Mouse (Mus musculus): Measurements from ENCODE around the gene Vmn1r65. TPM values are rescaled to one million over a fixed set of nuclear protein-coding genes. Genes with fewer than 3 reads are reported as not detected.
"Not testable (repeated sequence)": the region's sequence is repeated elsewhere in the genome, so short reads cannot be mapped to it uniquely, and the experiment has no call there.

The Vmn1r65 gene
- polyA plus RNA-seq (2014; fragmentation: Nextera tagmentation; extraction: Ambion mirVana) = not detected in 2 replicates

GRCm38 (mm10) chr7:6010910-6011309 lies at the start of gene Vmn1r65:
Gene Vmn1r65, minus strand, starts transcription at chr7:6011010.
- Histone ChIP-seq H3K36me3 (ENCODE audit: control insufficient read depth, insufficient read depth, low read length) (no peaks in the 10 kb centered on the region), H3K27me3 (ENCODE audit: control insufficient read depth, insufficient read depth, low read length) (no peaks in the 10 kb centered on the region), H3K4me1 (ENCODE audit: control insufficient read depth in 2 of 2, insufficient read depth in 2 of 2, low read length in 2 of 2) (no peaks in the 10 kb centered on the region), H3K9me3 (ENCODE audit: control insufficient read depth, low read length) (peaks cover 17% of the 10 kb centered on the region; the same call in 1 of the 2 replicates), H3K4me3 (ENCODE audit: control insufficient read depth in 1 of 2, insufficient read depth in 1 of 2, low read depth in 1 of 2, low read length in 2 of 2) (no peak within 1 kb of the TSS), H3K27ac (replicated peaks in 1 of 2; ENCODE audit: control insufficient read depth in 1 of 2, insufficient read depth in 1 of 2, low read depth in 2 of 2, low read length in 2 of 2) (no peak within 1 kb of the TSS), H3K9ac (ENCODE audit: low read length) (no peak within 1 kb of the TSS), H3K4me2 (ENCODE audit: low read length) (no peak within 1 kb of the TSS)
- 77% methylated on average over 1 of the region's 1 CpGs for WGBS
- ATAC-seq (ENCODE audit: insufficient number of reproducible peaks, insufficient read depth, low FRiP score, low read depth) = no peak

- Histone ChIP-seq H3K4me3 (ENCODE audit: control insufficient read depth in 1 of 2, insufficient read depth in 1 of 2, low read depth in 1 of 2, low read length in 2 of 2) (no peak within 1 kb of the TSS), H3K27me3 (ENCODE audit: control insufficient read depth, insufficient read depth, low read length) (no peaks in the 10 kb centered on the region)
- 87% methylated on average over 11 of the region's 11 CpGs for WGBS
These were observed 34.1 kb upstream of the Vmn1r65 start, which contains the start of gene Nlrp4c for GRCm38 (mm10) chr7:6044861-6045260. Gene Nlrp4c, plus strand, starts transcription at chr7:6045161.

GRCm38 (mm10) chr7:5982426-5982825 lies 28.4 kb downstream of the Vmn1r65 start:
- not testable (repeated sequence) for H3K4me2 ChIP-seq (ENCODE audit: low read length); H3K4me1 ChIP-seq (ENCODE audit: control insufficient read depth in 2 of 2, insufficient read depth in 2 of 2, low read length in 2 of 2); H3K36me3 ChIP-seq (ENCODE audit: control insufficient read depth, insufficient read depth, low read length); H3K27me3 ChIP-seq (ENCODE audit: control insufficient read depth, insufficient read depth, low read length); H3K4me3 ChIP-seq (ENCODE audit: control insufficient read depth in 1 of 2, insufficient read depth in 1 of 2, low read depth in 1 of 2, low read length in 2 of 2); ATAC-seq (ENCODE audit: insufficient number of reproducible peaks, insufficient read depth, low FRiP score, low read depth); H3K9ac ChIP-seq (ENCODE audit: low read length); H3K27ac ChIP-seq (replicated peaks in 1 of 2; ENCODE audit: control insufficient read depth in 1 of 2, insufficient read depth in 1 of 2, low read depth in 2 of 2, low read length in 2 of 2)
- peaks cover 10% of the 10 kb centered on the region for H3K9me3 ChIP-seq (ENCODE audit: control insufficient read depth, low read length)
- WGBS = 69% methylated on average over 4 of the region's 4 CpGs

More at GRCm38 (mm10) chr7:6044861-6045260, 34.1 kb upstream of the Vmn1r65 start, which contains the start of gene Nlrp4c:
- Histone ChIP-seq H3K9me3 (ENCODE audit: control insufficient read depth, low read length) (peaks cover 5% of the 10 kb centered on the region), H3K9ac (ENCODE audit: low read length) (no peak within 1 kb of the TSS), H3K27ac (replicated peaks in 1 of 2; ENCODE audit: control insufficient read depth in 1 of 2, insufficient read depth in 1 of 2, low read depth in 2 of 2, low read length in 2 of 2) (no peak within 1 kb of the TSS), H3K4me2 (ENCODE audit: low read length) (no peak within 1 kb of the TSS), H3K4me1 (ENCODE audit: control insufficient read depth in 2 of 2, insufficient read depth in 2 of 2, low read length in 2 of 2) (no peaks in the 10 kb centered on the region), H3K36me3 (ENCODE audit: control insufficient read depth, insufficient read depth, low read length) (no peaks in the 10 kb centered on the region)
- ATAC-seq (ENCODE audit: insufficient number of reproducible peaks, insufficient read depth, low FRiP score, low read depth) = no peak

- not testable (repeated sequence) for ATAC-seq (ENCODE audit: insufficient number of reproducible peaks, insufficient read depth, low FRiP score, low read depth); H3K4me3 ChIP-seq (ENCODE audit: control insufficient read depth in 1 of 2, insufficient read depth in 1 of 2, low read depth in 1 of 2, low read length in 2 of 2); H3K27ac ChIP-seq (replicated peaks in 1 of 2; ENCODE audit: control insufficient read depth in 1 of 2, insufficient read depth in 1 of 2, low read depth in 2 of 2, low read length in 2 of 2); H3K9me3 ChIP-seq (ENCODE audit: control insufficient read depth, low read length); H3K27me3 ChIP-seq (ENCODE audit: control insufficient read depth, insufficient read depth, low read length); H3K36me3 ChIP-seq (ENCODE audit: control insufficient read depth, insufficient read depth, low read length); H3K4me2 ChIP-seq (ENCODE audit: low read length); H3K9ac ChIP-seq (ENCODE audit: low read length); H3K4me1 ChIP-seq (ENCODE audit: control insufficient read depth in 2 of 2, insufficient read depth in 2 of 2, low read length in 2 of 2)
- WGBS = 51% methylated on average over 2 of the region's 2 CpGs
These were observed 38.3 kb downstream of the Vmn1r65 start for GRCm38 (mm10) chr7:5972546-5972945.

Other genes starting within 250 kb of the Vmn1r65 start
- gene Vmn1r63, start 205.6 kb downstream of the Vmn1r65 start, polyA plus RNA-seq (2014; fragmentation: Nextera tagmentation; extraction: Ambion mirVana) = not detected in 2 replicates
- gene Vmn1r64, start 126.5 kb downstream of the Vmn1r65 start, polyA plus RNA-seq (2014; fragmentation: Nextera tagmentation; extraction: Ambion mirVana) = not detected in 2 replicates
- not detected in 2 replicates for gene Nlrp4c, start 34.2 kb upstream of the Vmn1r65 start, polyA plus RNA-seq (2014; fragmentation: Nextera tagmentation; extraction: Ambion mirVana)
- gene Zfp787, start 145.0 kb upstream of the Vmn1r65 start, polyA plus RNA-seq (2014; fragmentation: Nextera tagmentation; extraction: Ambion mirVana) = 11.8 and 12.2 TPM in 2 replicates
- gene Zfp444, start 161.2 kb upstream of the Vmn1r65 start, polyA plus RNA-seq (2014; fragmentation: Nextera tagmentation; extraction: Ambion mirVana) = 29.3 and 31.4 TPM in 2 replicates
- not detected in 2 replicates for gene Galp, start 186.1 kb upstream of the Vmn1r65 start, polyA plus RNA-seq (2014; fragmentation: Nextera tagmentation; extraction: Ambion mirVana)
- gene Zscan5b, start 211.3 kb upstream of the Vmn1r65 start, polyA plus RNA-seq (2014; fragmentation: Nextera tagmentation; extraction: Ambion mirVana) = not detected in 2 replicates
- gene Epp13, start 241.7 kb upstream of the Vmn1r65 start, polyA plus RNA-seq (2014; fragmentation: Nextera tagmentation; extraction: Ambion mirVana) = not detected in 2 replicates

Data from heart, embryonic 14.5 days (tissue).